Comparison of ENCODE assay signal across 9 mouse cellular contexts in the genomic region with DNA sequence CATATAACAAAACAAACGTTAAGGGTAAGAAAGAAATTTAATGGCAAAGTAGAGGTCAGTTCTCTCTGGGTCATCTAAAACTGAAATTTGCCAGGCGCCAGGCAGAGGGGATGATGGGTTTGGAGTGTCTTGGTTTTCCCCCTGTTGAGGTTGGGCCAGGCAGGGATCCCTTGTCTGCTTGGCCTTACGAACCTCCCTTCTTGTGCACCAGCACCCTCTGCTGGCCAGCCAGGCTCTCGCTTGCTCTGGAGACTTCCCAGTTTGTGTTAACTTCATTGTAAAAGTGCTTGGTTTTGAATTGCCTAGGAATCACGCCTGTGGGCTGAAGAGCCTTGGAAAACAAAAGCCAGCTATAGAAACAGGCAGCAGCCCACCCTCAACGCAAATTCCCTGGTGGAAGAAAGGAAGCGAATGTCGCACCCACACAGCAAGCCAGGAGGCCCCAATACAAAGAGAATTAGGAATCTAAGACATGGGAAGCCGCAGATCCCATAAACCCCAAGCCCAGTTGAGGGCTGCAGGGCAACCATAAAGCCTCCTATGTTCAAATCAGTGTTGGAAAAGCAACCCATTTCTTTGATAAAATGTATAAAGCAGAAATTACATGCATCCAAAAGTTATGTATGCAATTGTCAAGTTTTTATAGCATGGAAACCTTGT. TPM values are rescaled to one million over a fixed set of nuclear protein-coding genes. Genes with fewer than 3 reads are reported as not detected.
A peak's percentile ranks its signal among the peaks of the same experiment; 100 is the strongest.
DNase-seq lines count a peak whose midpoint lies in the region; ATAC-seq lines count a peak whose summit lies in the region.
"Had no signal": no experiment of that assay in that cellular context is flagged by ENCODE, and none has a peak within 500 bp of the region (broad histone marks: within the 10 kb centered on the region; RNA-seq: fewer than 3 reads in every experiment).

No protein-coding gene starts in this region.

- ATAC-seq in forebrain, embryonic 16.5 days: peak; percentile 79
- peak; percentile 84 for ATAC-seq in hindbrain, embryonic 11.5 days (ENCODE audit: low FRiP score)
- peak; percentile 89 for ATAC-seq in megakaryocyte, adult 5-6 weeks (ENCODE audit: poor library complexity, severe bottlenecking)

- H3K4me3 ChIP-seq in forebrain, embryonic 16.5 days (replicated peaks; ENCODE audit: low read length): no peak overlapping the region
- H3K4me3 ChIP-seq in hindbrain, embryonic 11.5 days (ENCODE audit: low read depth, low read length): no peak overlapping the region
- H3K4me3 ChIP-seq: limb, embryonic 12.5 days had no signal

- no peak overlapping the region for H3K4me2 ChIP-seq in forebrain, embryonic 16.5 days (ENCODE audit: low read length)
- no peak overlapping the region for H3K4me2 ChIP-seq in hindbrain, embryonic 11.5 days (replicated peaks; ENCODE audit: low read depth, low read length)
- H3K4me2 ChIP-seq: limb, embryonic 12.5 days had no signal

- no peak overlapping the region for H3K9ac ChIP-seq in forebrain, embryonic 16.5 days (replicated peaks; ENCODE audit: low read depth, low read length)
- H3K9ac ChIP-seq in hindbrain, embryonic 11.5 days (ENCODE audit: low read depth, low read length): no peak overlapping the region
- H3K9ac ChIP-seq: limb, embryonic 12.5 days had no signal

- H3K4me1 ChIP-seq in forebrain, embryonic 16.5 days (replicated peaks; ENCODE audit: control insufficient read depth, insufficient read depth, low read length): no peaks in the 10 kb centered on the region
- H3K4me1 ChIP-seq in hindbrain, embryonic 11.5 days (replicated peaks; ENCODE audit: control insufficient read depth, insufficient read depth, low read length): no peaks in the 10 kb centered on the region
- H3K4me1 ChIP-seq: limb, embryonic 12.5 days had no signal

- H3K27ac ChIP-seq in forebrain, embryonic 16.5 days (ENCODE audit: low read length): no peak overlapping the region
- no peak overlapping the region for H3K27ac ChIP-seq in hindbrain, embryonic 11.5 days (ENCODE audit: low read depth, low read length)
- H3K27ac ChIP-seq: limb, embryonic 12.5 days had no signal

- 9% methylated on average over 9 of the region's 9 CpGs for WGBS in forebrain, embryonic 16.5 days
- WGBS in hindbrain, embryonic 11.5 days: 15% methylated on average over 9 of the region's 9 CpGs

- H3K9me3 ChIP-seq in forebrain, embryonic 16.5 days (ENCODE audit: control insufficient read depth, low read length): no peaks in the 10 kb centered on the region
- H3K9me3 ChIP-seq in hindbrain, embryonic 11.5 days (ENCODE audit: control insufficient read depth, low read length): no peaks in the 10 kb centered on the region
- H3K9me3 ChIP-seq: limb, embryonic 12.5 days had no signal

- no peaks in the 10 kb centered on the region for H3K36me3 ChIP-seq in forebrain, embryonic 16.5 days (ENCODE audit: control insufficient read depth, insufficient read depth)
- H3K36me3 ChIP-seq in hindbrain, embryonic 11.5 days (ENCODE audit: control insufficient read depth, insufficient read depth, low read length): no peaks in the 10 kb centered on the region
- H3K36me3 ChIP-seq: limb, embryonic 12.5 days had no signal

- no peaks in the 10 kb centered on the region for H3K27me3 ChIP-seq in forebrain, embryonic 16.5 days (replicated peaks; ENCODE audit: control insufficient read depth, insufficient read depth, low read length)
- H3K27me3 ChIP-seq in hindbrain, embryonic 11.5 days (ENCODE audit: control insufficient read depth, insufficient read depth, low read length): no peaks in the 10 kb centered on the region
- H3K27me3 ChIP-seq: limb, embryonic 12.5 days had no signal

- DNase-seq in MN1 (ENCODE audit: low spot score): peak; percentile 62
- DNase-seq in cerebellum, adult 11-12 months: peak; percentile 53
- peak; percentile 90 for DNase-seq in hindbrain, embryonic 11.5 days (ENCODE audit: low spot score)
- peak; percentile 89 to 91 for DNase-seq in layer of hippocampus, postnatal 10 days (ENCODE audit: low spot score in 2 of 2)
- DNase-seq in retina, postnatal 7 days (ENCODE audit: low read depth, low spot score): peak; percentile 59
- peak; percentile 83 for DNase-seq in urinary bladder, postnatal 14 days (ENCODE audit: low spot score)

RNA-seq across cellular contexts. Expression of a gene that starts 20.0 kb away (rescaled TPM):
- polyA plus RNA-seq in forebrain, embryonic 16.5 days (2015; fragmentation: Nextera tagmentation; extraction: Ambion mirVana): not detected in 2 replicates
- polyA plus RNA-seq in hindbrain, embryonic 11.5 days (2014; fragmentation: Nextera tagmentation; extraction: Ambion mirVana): 0.20 and 0.42 TPM in 2 replicates
- not detected for total RNA-seq in layer of hippocampus, postnatal 10 days (2021)
- 0.09 TPM in 1 of 2 replicates, not detected in the other for total RNA-seq in megakaryocyte, adult 5-6 weeks (2015)
- total RNA-seq in megakaryocyte, adult 5-6 weeks (2017): not detected in 2 replicates

RNA-seq across cellular contexts. Expression of a gene that starts 22.5 kb away (rescaled TPM):
- 5.0 and 5.1 TPM in 2 replicates for polyA plus RNA-seq in forebrain, embryonic 16.5 days (2015; fragmentation: Nextera tagmentation; extraction: Ambion mirVana)
- polyA plus RNA-seq in hindbrain, embryonic 11.5 days (2014; fragmentation: Nextera tagmentation; extraction: Ambion mirVana): 2.1 and 2.8 TPM in 2 replicates
- 10 to 100 TPM; 11.7 to 12.3 TPM for total RNA-seq in layer of hippocampus, postnatal 10 days (2021)
- 1.0 and 1.3 TPM in 2 replicates for total RNA-seq in megakaryocyte, adult 5-6 weeks (2015)
- 0.62 and 2.0 TPM in 2 replicates for total RNA-seq in megakaryocyte, adult 5-6 weeks (2017)

Comparison
In these comparisons a context has a peak if more than half of its experiments do, and no peak if none do; other contexts are left out.
1. RNA of a gene that starts 22.5 kb away (total RNA-seq): 11.7 to 12.3 TPM in layer of hippocampus, postnatal 10 days; 0.62 to 2.0 TPM in megakaryocyte, adult 5-6 weeks; every median in the first group is over 4 times any median in the second.
2. Peak in every context shown above with its lines, with median percentiles within 50 percentile points of each other: DNase-seq and ATAC-seq.